9 mouse cellular contexts compared by ENCODE assay signal in genomic region chr5:149245391-149245964, GRCm38 (mm10). TPM values are rescaled to one million over a fixed set of nuclear protein-coding genes. Genes with fewer than 3 reads are reported as not detected.
A peak's percentile ranks its signal among the peaks of the same experiment; 100 is the strongest.
DNase-seq lines count a peak whose midpoint lies in the region; ATAC-seq and TF ChIP-seq lines count a peak whose summit lies in the region.
"Had no signal": no experiment of that assay in that cellular context is flagged by ENCODE, and none has a peak within 500 bp of the region (broad histone marks: within the 10 kb centered on the region; RNA-seq: fewer than 3 reads in every experiment).

No protein-coding gene starts in this region.

- no peaks in the 10 kb centered on the region for H3K27me3 ChIP-seq in kidney, postnatal 0 days (ENCODE audit: insufficient read depth, low read length)
- no peaks in the 10 kb centered on the region for H3K27me3 ChIP-seq in intestine, postnatal 0 days (replicated peaks; ENCODE audit: control insufficient read depth, insufficient read depth, low read length)

- no peak for TF ChIP-seq CTCF in kidney, postnatal 0 days (IDR thresholded peaks at IDR 0.05; ENCODE audit: low read depth)
- no peak for TF ChIP-seq CTCF in intestine, postnatal 0 days (IDR thresholded peaks at IDR 0.05; ENCODE audit: low read depth)

- DNase-seq in kidney, postnatal 0 days (ENCODE audit: low spot score): no peak
- no peak for DNase-seq in kidney, postnatal 4 days
- peak; percentile 57 for DNase-seq in c-Kit-positive CD71-positive TER-119-positive erythroid progenitor cells, embryonic 14.5 days (ENCODE audit: low spot score)
- peak; percentile 50 for DNase-seq in naive thymus-derived CD4-positive, alpha-beta T cell, adult 2 months (ENCODE audit: low read depth)
- no peak for DNase-seq in thymus, postnatal 36 days
- DNase-seq in gastrocnemius, postnatal 4 days (ENCODE audit: low spot score in 2 of 2): no peak
- no peak for DNase-seq in layer of hippocampus, adult 11-12 months (ENCODE audit: low spot score)
- DNase-seq: cerebellum, postnatal 36 days had no signal

- H3K4me3 ChIP-seq in kidney, postnatal 0 days (replicated peaks; ENCODE audit: low read depth, low read length): 0 out of 2 replicates have a peak overlapping the region, but pooled peaks have one; percentile 1
- peak overlapping the region; percentile 25; the same call in 1 of the 2 replicates for H3K4me3 ChIP-seq in intestine, postnatal 0 days (ENCODE audit: low read depth, low read length)

- 0 out of 2 replicates have a peak, but pooled peaks cover 6% of the 10 kb centered on the region for H3K4me1 ChIP-seq in kidney, postnatal 0 days (replicated peaks; ENCODE audit: insufficient read depth, low read length)
- H3K4me1 ChIP-seq in intestine, postnatal 0 days (replicated peaks; ENCODE audit: control insufficient read depth, insufficient read depth, low read length): no peaks in the 10 kb centered on the region

- ATAC-seq in kidney, postnatal 0 days (replicated peaks; ENCODE audit: low FRiP score, low read depth): no peak
- no peak for ATAC-seq in intestine, postnatal 0 days

- H3K4me2 ChIP-seq in kidney, postnatal 0 days (ENCODE audit: low read length): peak overlapping the region; percentile 47
- H3K4me2 ChIP-seq in intestine, postnatal 0 days (replicated peaks; ENCODE audit: low read depth): peak overlapping the region; percentile 69

- no peaks in the 10 kb centered on the region for H3K36me3 ChIP-seq in kidney, postnatal 0 days (ENCODE audit: insufficient read depth, low read length)
- H3K36me3 ChIP-seq in intestine, postnatal 0 days (ENCODE audit: control insufficient read depth, insufficient read depth): no peaks in the 10 kb centered on the region

- H3K9ac ChIP-seq in kidney, postnatal 0 days (ENCODE audit: low read depth, low read length): peak overlapping the region; percentile 42; the same call in 1 of the 2 replicates
- peak overlapping the region; percentile 53; the same call in 1 of the 2 replicates for H3K9ac ChIP-seq in intestine, postnatal 0 days (ENCODE audit: low read depth, low read length)

- 51% methylated on average over 9 of the region's 9 CpGs for WGBS in kidney, postnatal 0 days
- WGBS in intestine, postnatal 0 days: 17% methylated on average over 9 of the region's 9 CpGs

- 0 out of 2 replicates have a peak overlapping the region, but pooled peaks have one; percentile 42 for H3K27ac ChIP-seq in kidney, postnatal 0 days
- no peak overlapping the region for H3K27ac ChIP-seq in intestine, postnatal 0 days (ENCODE audit: low read depth, low read length)

- H3K9me3 ChIP-seq in kidney, postnatal 0 days (replicated peaks; ENCODE audit: low read length): no peaks in the 10 kb centered on the region
- H3K9me3 ChIP-seq in intestine, postnatal 0 days (ENCODE audit: control insufficient read depth): 0 out of 2 replicates have a peak, but pooled peaks cover 6% of the 10 kb centered on the region

RNA-seq across cellular contexts. Expression of gene Alox5ap, which starts 19.1 kb away (rescaled TPM):
- polyA plus RNA-seq in kidney, postnatal 0 days (2015; fragmentation: Nextera tagmentation; extraction: Ambion mirVana): 18.1 and 19.8 TPM in 2 replicates
- 4.6 and 4.9 TPM in 2 replicates for polyA plus RNA-seq in intestine, postnatal 0 days (2015; fragmentation: Nextera tagmentation; extraction: Ambion mirVana)
- total RNA-seq in gastrocnemius, postnatal 4 days (2021): 10 to 100 TPM in 1 of 2 experiments, 1 to 10 TPM in 1; 7.9 to 17.8 TPM

Comparison
In these comparisons a context has a peak if more than half of its experiments do, and no peak if none do; other contexts are left out.
1. DNase-seq: peak in c-Kit-positive CD71-positive TER-119-positive erythroid progenitor cells, embryonic 14.5 days (single experiment) and naive thymus-derived CD4-positive, alpha-beta T cell, adult 2 months (single experiment); none in kidney, postnatal 0 days (single experiment), kidney, postnatal 4 days (0 of 2), thymus, postnatal 36 days (0 of 2), gastrocnemius, postnatal 4 days (0 of 2) and layer of hippocampus, adult 11-12 months (single experiment).